Mouse (Mus musculus) limb, embryonic 10.5 days (tissue): Measurements from ENCODE around the gene Crebl2. TPM values are rescaled to one million over a fixed set of nuclear protein-coding genes. Genes with fewer than 3 reads are reported as not detected.
A peak's percentile ranks its signal among the peaks of the same experiment; 100 is the strongest.

Experiments used
- DNase-seq: peaks from one replicate; pipeline ENCODE4 v3.0.0-alpha.2; 2017; ENCODE audit warnings: low spot score
- H3K27ac ChIP-seq: fragments of 300-500 bp; sonication (generic); 2 replicates; pipeline ENCODE4 v1.5.1; 2016; ENCODE audit warnings: mild to moderate bottlenecking
- H3K27me3 ChIP-seq: fragments of 300-500 bp; sonication (generic); 2 replicates; pipeline ENCODE4 v1.6.1; 2016; ENCODE audit warnings: low read depth, mild to moderate bottlenecking; ENCODE audit not compliant: poor library complexity, severe bottlenecking
- H3K36me3 ChIP-seq: fragments of 300-500 bp; sonication (generic); 2 replicates; pipeline ENCODE4 v1.6.1; 2016; ENCODE audit warnings: mild to moderate bottlenecking, moderate library complexity
- H3K4me1 ChIP-seq: fragments of 300-500 bp; sonication (generic); 2 replicates; pipeline ENCODE4 v1.6.1; 2016
- H3K4me3 ChIP-seq: fragments of 300-500 bp; sonication (generic); 2 replicates; pipeline ENCODE4 v1.5.1; 2016; ENCODE audit warnings: mild to moderate bottlenecking, moderate library complexity
- H3K9me3 ChIP-seq: fragments of 300-500 bp; sonication (generic); replicated peaks from 2 replicates; pipeline ENCODE4 v1.6.1; 2016; ENCODE audit warnings: mild to moderate bottlenecking
- WGBS: fragments of 180-500 bp; shearing (Covaris S2); methylation state at CpG from one replicate; pipeline ENCODE4 v1.1.7; 2016; 5-methylcytosine and 5-hydroxymethylcytosine counted together
- polyA plus RNA-seq: library from polyadenylated mRNA; unstranded; fragments of >200 nt; fragmentation: Nextera tagmentation; extraction: Ambion mirVana; gene quantifications from 2 replicates; pipeline ENCODE4 v1.2.1, GENCODE M21; 2016

The Crebl2 gene
- polyA plus RNA-seq, 1 experiment from 2014 or later = 0.99 TPM

DNA sequence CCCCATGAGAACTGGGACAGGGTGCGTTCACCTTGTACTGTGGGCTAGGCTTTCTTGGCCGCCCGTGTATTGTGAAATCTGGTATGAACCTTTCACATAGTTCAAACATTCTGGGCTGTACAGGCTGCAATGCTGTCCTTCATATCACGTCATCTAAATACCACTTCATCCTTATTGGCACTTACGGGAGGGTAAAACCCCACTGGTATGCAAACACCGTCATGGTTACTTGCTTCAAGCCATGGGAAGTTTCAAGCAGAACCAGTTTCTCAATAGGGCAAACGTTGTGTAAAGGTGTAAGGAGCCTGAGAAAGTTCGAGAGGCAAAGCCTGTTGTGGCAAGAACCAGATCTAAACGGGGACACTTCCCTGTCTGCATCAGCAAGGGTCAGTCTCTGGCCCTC, 27.3 kb upstream of the Crebl2 start:
- no peaks in the 10 kb centered on the region for H3K27me3 ChIP-seq
- H3K4me3 ChIP-seq = no peak overlapping the region
- H3K36me3 ChIP-seq = no peaks in the 10 kb centered on the region
- DNase-seq = no peak
- no peak overlapping the region for H3K27ac ChIP-seq
- WGBS = 83% methylated on average over 9 of the region's 9 CpGs
- no peaks in the 10 kb centered on the region for H3K4me1 ChIP-seq
- no peaks in the 10 kb centered on the region for H3K9me3 ChIP-seq

- H3K27ac ChIP-seq = no peak overlapping the region
- H3K4me1 ChIP-seq = no peaks in the 10 kb centered on the region
- H3K4me3 ChIP-seq = no peak overlapping the region
- WGBS = 74% methylated on average over 5 of the region's 5 CpGs
- peak; percentile 9 for DNase-seq
- no peaks in the 10 kb centered on the region for H3K9me3 ChIP-seq
- H3K27me3 ChIP-seq = no peaks in the 10 kb centered on the region
- H3K36me3 ChIP-seq = no peaks in the 10 kb centered on the region
Observed at GRCm38 (mm10) chr6:134804736-134805277, 25.1 kb upstream of the Crebl2 start.

DNA sequence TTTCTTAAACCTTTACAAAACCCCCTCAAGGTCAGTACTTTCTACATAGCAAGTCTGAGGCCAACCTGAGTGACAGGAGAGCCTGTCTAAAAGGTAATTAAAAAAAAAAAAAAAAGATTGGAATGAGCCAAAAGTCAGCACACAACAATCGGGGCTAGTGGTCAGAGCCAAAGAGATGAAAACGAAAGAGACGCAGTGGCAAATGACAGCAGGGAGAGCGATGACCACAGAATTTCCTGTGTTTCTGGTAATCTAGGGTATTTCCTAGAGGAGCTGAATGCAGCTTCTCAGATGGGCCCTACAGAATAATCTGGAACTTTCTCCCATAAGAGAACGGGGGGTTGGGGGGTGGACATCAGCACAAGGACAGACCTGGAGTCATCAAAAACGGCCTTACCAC, 23.8 kb upstream of the Crebl2 start:
- no peaks in the 10 kb centered on the region for H3K9me3 ChIP-seq
- no peaks in the 10 kb centered on the region for H3K36me3 ChIP-seq
- H3K27me3 ChIP-seq = no peaks in the 10 kb centered on the region
- 91% methylated on average over 6 of the region's 6 CpGs for WGBS
- no peaks in the 10 kb centered on the region for H3K4me1 ChIP-seq
- peak; percentile 20 for DNase-seq
- no peak overlapping the region for H3K27ac ChIP-seq
- no peak overlapping the region for H3K4me3 ChIP-seq

DNA sequence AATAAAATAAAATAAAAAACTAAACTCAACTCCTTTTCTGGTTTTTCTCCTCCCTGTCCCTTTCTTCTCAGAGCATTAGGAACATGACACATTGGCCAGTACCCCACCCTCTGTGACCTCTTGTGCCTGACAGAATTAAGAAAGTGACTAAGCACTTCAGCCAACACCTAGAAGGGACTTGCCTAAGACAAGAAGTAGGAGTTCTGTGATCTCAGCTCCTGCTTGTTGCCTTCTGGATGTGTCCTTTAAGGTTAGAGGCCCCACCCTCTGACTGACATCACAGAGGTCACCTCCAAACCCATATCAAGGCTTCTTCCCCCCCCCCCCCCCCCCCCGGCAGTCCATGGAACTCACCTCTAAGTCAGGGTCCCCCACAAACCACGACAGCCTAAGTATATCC, 22.9 kb upstream of the Crebl2 start:
- 72% methylated on average over 2 of the region's 2 CpGs for WGBS
- DNase-seq = no peak
- H3K27ac ChIP-seq = no peak overlapping the region
- no peaks in the 10 kb centered on the region for H3K9me3 ChIP-seq
- H3K4me3 ChIP-seq = no peak overlapping the region
- no peaks in the 10 kb centered on the region for H3K36me3 ChIP-seq
- H3K4me1 ChIP-seq = no peaks in the 10 kb centered on the region
- H3K27me3 ChIP-seq = no peaks in the 10 kb centered on the region

DNA sequence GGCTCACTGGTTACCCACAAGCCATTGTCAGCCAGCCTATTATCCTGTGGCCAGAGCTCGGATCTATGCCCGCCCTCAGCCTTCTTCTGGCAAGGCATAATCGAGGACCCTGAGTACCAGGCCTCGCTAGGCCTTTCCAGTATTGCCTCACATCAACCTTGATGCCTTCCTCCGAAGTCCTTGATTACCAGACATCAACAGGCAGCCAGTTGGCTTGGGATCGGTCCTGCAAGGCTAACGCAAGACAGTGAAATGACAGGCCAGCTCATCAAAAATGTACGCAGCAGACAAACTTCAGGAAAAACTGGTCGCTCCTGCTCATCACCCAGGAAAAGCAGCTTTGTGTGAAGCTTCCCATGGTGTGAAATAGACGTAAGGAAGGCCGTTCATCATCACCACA, 22.2 kb upstream of the Crebl2 start:
- H3K27me3 ChIP-seq = no peaks in the 10 kb centered on the region
- WGBS = 90% methylated on average over 11 of the region's 11 CpGs
- H3K4me3 ChIP-seq = no peak overlapping the region
- no peaks in the 10 kb centered on the region for H3K4me1 ChIP-seq
- no peaks in the 10 kb centered on the region for H3K9me3 ChIP-seq
- H3K27ac ChIP-seq = no peak overlapping the region
- DNase-seq = peak; percentile 25
- no peaks in the 10 kb centered on the region for H3K36me3 ChIP-seq

- no peak for DNase-seq
- H3K36me3 ChIP-seq = no peaks in the 10 kb centered on the region
- H3K9me3 ChIP-seq = no peaks in the 10 kb centered on the region
- no peaks in the 10 kb centered on the region for H3K27me3 ChIP-seq
- no peak overlapping the region for H3K4me3 ChIP-seq
- H3K27ac ChIP-seq = no peak overlapping the region
- H3K4me1 ChIP-seq = no peaks in the 10 kb centered on the region
- WGBS = 86% methylated on average over 1 of the region's 1 CpGs
Observed at GRCm38 (mm10) chr6:134813066-134813465, 16.9 kb upstream of the Crebl2 start.

DNA sequence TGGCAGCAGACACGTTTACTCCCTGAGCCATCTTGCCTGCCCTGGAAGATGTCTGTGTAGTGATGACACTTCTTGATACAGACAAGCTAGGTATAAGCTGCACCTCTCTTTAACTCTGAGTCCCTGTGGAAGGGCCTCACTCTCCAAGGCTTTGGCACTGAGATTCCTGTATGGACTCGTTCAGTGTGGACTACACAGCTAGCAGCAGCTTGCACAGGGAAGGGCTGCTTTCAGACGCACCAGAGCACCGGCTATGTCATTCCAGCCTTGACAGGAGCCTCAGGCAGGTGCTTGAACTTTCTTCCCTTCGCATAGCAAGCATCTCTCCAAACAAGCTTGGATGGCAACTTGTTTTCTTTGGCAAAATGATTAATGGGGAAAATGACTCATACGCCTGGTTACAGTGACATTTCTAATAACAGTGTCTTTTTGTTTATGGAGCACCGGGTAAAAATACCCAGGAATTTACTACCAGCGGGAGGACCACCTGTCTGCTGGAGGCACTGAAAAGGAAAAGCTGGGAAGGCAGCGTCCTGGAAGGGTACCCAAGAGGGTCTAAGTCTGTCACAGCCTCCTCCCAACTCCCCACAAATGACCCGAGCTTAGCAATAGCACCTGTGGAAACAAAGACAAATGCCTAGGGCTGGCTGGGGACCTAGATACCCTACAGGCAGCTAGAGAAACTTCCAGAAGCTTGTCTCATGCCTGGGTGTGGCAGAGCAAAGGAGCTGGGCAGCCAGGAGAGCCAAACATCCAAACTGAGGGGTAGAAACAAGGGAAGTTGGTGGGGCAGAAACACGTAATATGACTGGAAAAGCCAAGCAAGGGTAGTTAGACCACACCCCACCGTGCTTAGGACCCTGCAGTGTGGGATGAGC, 12.7 kb upstream of the Crebl2 start:
- H3K4me1 ChIP-seq = no peaks in the 10 kb centered on the region
- DNase-seq = no peak
- H3K36me3 ChIP-seq = no peaks in the 10 kb centered on the region
- no peak overlapping the region for H3K4me3 ChIP-seq
- H3K27ac ChIP-seq = no peak overlapping the region
- no peaks in the 10 kb centered on the region for H3K9me3 ChIP-seq
- 71% methylated on average over 12 of the region's 12 CpGs for WGBS
- H3K27me3 ChIP-seq = no peaks in the 10 kb centered on the region

DNA sequence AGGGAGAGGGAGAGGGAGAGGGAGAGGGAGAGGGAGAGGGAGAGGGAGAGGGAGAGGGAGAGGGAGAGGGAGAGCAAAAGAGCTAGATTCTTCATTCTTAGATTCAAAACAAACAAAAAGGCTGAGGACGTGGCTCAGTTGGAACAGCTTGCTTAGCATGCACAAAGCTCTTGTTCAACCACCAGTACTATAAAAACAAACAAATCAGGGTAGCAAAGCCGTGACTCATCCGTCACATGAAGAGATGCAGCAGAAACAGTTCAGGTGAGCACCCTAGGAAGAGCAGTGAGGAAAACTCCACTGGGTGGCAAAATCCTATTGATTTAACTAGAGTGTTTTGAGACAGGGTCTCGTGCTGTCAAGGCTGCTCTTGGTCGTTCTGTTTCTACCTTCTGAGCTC, 10.2 kb upstream of the Crebl2 start:
- Histone ChIP-seq H3K4me1 (no peaks in the 10 kb centered on the region), H3K36me3 (no peaks in the 10 kb centered on the region), H3K27ac (no peak overlapping the region), H3K4me3 (no peak overlapping the region), H3K27me3 (no peaks in the 10 kb centered on the region), H3K9me3 (no peaks in the 10 kb centered on the region)
- DNase-seq = no peak
- 67% methylated on average over 5 of the region's 5 CpGs for WGBS

GRCm38 (mm10) chr6:134820411-134820810, 9.5 kb upstream of the Crebl2 start:
- no peaks in the 10 kb centered on the region for H3K27me3 ChIP-seq
- no peak overlapping the region for H3K27ac ChIP-seq
- no peaks in the 10 kb centered on the region for H3K36me3 ChIP-seq
- no peaks in the 10 kb centered on the region for H3K9me3 ChIP-seq
- H3K4me3 ChIP-seq = no peak overlapping the region
- DNase-seq = no peak
- no peaks in the 10 kb centered on the region for H3K4me1 ChIP-seq
- whole genome bisulfite sequencing = 81% methylated on average over 6 of the region's 6 CpGs

DNA sequence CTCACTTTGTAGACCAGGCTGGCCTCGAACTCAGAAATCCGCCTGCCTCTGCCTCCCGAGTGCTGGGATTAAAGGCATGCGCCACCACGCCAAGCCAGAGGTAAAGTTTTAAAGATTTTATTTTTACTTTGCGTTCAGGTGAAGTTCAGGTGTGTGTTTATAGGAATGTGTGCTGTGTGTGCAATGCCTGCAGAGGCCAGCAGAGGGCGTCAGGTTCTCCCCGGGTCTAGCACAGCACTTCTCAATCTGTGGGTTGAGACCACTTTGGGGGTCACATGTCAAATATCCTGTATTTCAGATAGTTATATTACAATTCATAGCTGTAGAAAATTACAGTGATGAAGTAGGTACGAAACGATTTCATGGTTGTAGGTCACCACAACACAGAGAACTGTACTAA, 7.1 kb upstream of the Crebl2 start:
- no peak overlapping the region for H3K4me3 ChIP-seq
- WGBS = 68% methylated on average over 10 of the region's 10 CpGs
- no peak for DNase-seq
- H3K9me3 ChIP-seq = no peaks in the 10 kb centered on the region
- no peak overlapping the region for H3K27ac ChIP-seq
- no peaks in the 10 kb centered on the region for H3K4me1 ChIP-seq
- no peaks in the 10 kb centered on the region for H3K36me3 ChIP-seq
- H3K27me3 ChIP-seq = no peaks in the 10 kb centered on the region

DNA sequence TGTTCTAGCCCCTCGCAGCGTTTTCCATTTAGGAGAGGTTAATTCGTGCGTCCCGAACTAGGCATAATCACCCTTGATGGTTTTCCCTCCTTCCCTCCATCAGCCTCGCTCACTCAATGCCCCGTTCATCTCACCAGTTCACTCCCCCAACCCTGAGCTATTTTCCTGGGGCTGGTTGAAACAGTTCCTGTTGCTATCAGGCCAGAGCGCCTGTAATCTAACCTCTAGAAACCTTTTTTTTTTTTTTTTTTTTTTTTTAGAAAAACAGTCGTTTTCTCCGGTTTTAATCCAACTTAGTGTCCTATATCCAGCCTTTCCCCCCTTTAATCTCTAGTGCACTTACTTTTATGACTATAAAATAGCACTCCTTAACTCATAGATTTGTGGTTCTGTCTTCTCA, 822 bp downstream of the Crebl2 start:
- Histone ChIP-seq H3K4me3 (peak overlapping the region; percentile 78), H3K27me3 (no peaks in the 10 kb centered on the region), H3K36me3 (no peaks in the 10 kb centered on the region), H3K4me1 (peaks cover 14% of the 10 kb centered on the region; the same call in 1 of the 2 replicates), H3K9me3 (no peaks in the 10 kb centered on the region), H3K27ac (no peak overlapping the region)
- peak; percentile 35 for DNase-seq
- WGBS = 6% methylated on average over 10 of the region's 10 CpGs

DNA sequence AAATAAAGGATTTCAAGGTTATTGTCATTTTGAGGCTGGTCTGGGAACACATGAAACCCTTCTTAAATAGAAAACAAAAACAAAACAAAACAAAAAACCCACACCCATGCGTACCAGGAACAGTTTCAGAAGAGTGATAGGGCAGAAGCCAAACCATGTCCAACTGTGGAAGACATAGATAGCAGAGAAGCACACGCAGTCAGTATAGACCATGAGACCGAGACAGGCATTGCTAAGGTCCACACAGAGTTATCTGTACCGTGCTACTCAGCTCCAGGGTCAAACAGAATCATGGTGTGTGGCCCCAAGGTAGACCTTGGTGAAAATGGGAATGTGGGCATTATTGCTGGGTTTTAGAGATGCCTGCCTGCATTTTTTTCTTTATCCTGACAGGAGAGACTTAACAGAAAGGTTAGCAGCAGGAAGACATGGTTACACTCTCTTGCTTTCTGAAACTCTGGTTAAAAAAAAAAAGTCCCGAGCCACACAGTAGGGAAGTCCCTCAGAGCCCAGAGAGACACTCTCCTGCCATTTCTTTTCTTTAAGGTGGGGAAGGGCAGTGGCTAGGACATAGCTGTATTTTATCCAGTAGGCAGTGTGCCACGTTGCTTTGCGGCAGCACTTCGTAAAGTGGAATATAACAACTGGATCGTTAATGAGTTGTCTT, 4.8 kb downstream of the Crebl2 start:
- WGBS = 77% methylated on average over 9 of the region's 9 CpGs
- Histone ChIP-seq H3K27ac (no peak overlapping the region), H3K4me3 (no peak overlapping the region), H3K4me1 (peaks cover 5% of the 10 kb centered on the region; the same call in 1 of the 2 replicates), H3K9me3 (no peaks in the 10 kb centered on the region), H3K36me3 (no peaks in the 10 kb centered on the region), H3K27me3 (no peaks in the 10 kb centered on the region)
- DNase-seq = no peak

DNA sequence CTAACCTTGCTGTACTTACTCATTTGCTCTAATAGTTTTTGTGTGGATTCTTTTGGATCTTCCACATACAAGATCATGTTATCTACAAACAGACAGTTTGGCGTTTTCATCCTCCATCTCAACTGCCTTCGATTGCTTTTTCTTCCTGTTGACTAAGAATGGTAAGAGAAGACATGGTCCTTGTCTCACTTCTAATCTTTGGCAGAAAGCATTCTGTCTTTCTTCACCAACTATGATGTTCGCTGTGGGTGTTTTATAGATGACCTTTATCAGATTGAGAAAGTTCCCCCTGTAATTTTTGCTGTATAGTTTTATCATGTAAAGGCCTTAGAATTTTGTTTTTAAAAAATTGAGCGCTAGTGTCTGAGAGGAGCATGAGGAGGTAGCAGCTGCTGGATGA, 8.2 kb downstream of the Crebl2 start:
- H3K9me3 ChIP-seq = no peaks in the 10 kb centered on the region
- DNase-seq = no peak

More for the DNA sequence above, 8.2 kb downstream of the Crebl2 start:
- 93% methylated on average over 4 of the region's 4 CpGs for WGBS
- no peaks in the 10 kb centered on the region for H3K4me1 ChIP-seq
- H3K27me3 ChIP-seq = no peaks in the 10 kb centered on the region
- no peak overlapping the region for H3K4me3 ChIP-seq
- H3K36me3 ChIP-seq = no peaks in the 10 kb centered on the region
- no peak overlapping the region for H3K27ac ChIP-seq
